ENCODE assay signal across 1 mouse cellular context in the genomic region with DNA sequence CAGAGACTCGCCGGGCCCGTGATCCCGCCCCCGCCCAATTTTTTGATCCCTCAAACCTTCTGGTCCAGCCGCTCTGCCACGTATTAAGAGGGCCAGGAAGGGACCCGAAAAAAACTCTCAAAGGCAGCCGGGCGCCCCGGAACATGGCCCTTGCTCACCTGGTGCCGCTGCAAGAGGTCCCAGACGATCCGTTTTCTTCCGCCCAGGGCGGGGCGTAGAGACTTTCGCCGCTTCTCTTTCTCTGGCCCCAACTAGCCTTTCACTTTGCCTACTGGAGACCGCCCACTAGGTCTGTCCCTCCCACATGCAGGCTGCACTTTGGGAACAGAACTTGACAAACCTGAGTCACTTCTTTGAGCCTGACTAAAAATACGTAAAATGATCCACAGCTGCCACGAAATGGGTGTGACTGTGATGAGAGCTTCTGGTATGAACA.
A peak's percentile ranks its signal among the peaks of the same experiment; 100 is the strongest.
TF ChIP-seq lines count a peak whose summit lies in the region.

No protein-coding gene starts in this region.

TF ChIP-seq in CH12.LX, 34 proteins besides CTCF, POLR2A, EP300 and RAD21 (continued from another document):
- TF ChIP-seq NRF1 (IDR thresholded peaks at IDR 0.05; ENCODE audit: low read depth, low read length) (no peak), MAZ (IDR thresholded peaks at IDR 0.05; ENCODE audit: low read depth, low read length) (peak; percentile 27; the same call in 1 of the 2 replicates), RCOR1 (conservative IDR thresholded peaks at IDR 0.05; ENCODE audit: low read depth, low read length) (no peak), ZMIZ1 (IDR thresholded peaks at IDR 0.05; ENCODE audit: low read depth, low read length) (peak; percentile 61; the same call in 1 of the 2 replicates), NELFE (IDR thresholded peaks at IDR 0.05; ENCODE audit: low read depth, low read length) (peak; percentile 58; the same call in 1 of the 2 replicates), MAX (IDR thresholded peaks at IDR 0.05; ENCODE audit: low read length) (no peak)
